Mouse (Mus musculus): ENCODE measurements around the gene Ntf5. TPM values are rescaled to one million over a fixed set of nuclear protein-coding genes. Genes with fewer than 3 reads are reported as not detected.
"Not testable (repeated sequence)": the region's sequence is repeated elsewhere in the genome, so short reads cannot be mapped to it uniquely, and the experiment has no call there.

Ntf5 gene
- not detected for total RNA-seq (2021)
- long read RNA-seq, experiment 1, partial matches to known transcripts = 0 of 1 reads
- long read RNA-seq, experiment 1, other reads (novel, unspliced or antisense) = 1 of 1 reads
- long read RNA-seq, experiment 2, partial matches to known transcripts = 0 of 1 reads
- long read RNA-seq, experiment 2, other reads (novel, unspliced or antisense) = 1 of 1 reads

GRCm38 (mm10) chr7:45413113-45413863 is at the start of gene Ntf5:
Gene Ntf5, plus strand, starts transcription at chr7:45413695.
- intact Hi-C loops (cut with DNase I) = no loop called here
- no peak for DNase-seq (ENCODE audit: low spot score in 2 of 2)

DNA sequence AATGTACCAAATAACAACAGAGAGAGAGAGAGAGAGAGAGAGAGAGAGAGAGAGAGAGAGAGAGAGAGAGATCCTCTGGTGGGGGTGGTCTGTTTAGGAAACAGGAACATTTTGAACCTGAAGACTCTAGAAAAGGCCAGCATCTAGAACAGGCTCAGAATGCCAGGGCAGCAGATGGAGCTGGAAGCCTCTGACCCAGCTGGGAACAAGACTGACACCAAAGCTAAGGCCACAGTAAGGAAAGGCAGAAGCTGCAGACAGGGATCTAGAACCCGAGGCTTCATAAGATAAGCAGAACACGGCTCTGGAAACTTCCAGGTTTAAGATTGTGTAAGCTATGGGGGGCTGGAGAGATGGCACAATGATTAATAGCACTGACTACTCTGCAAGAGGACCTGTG is 49.5 kb upstream of the Ntf5 start:
- no peak for DNase-seq (ENCODE audit: low spot score in 2 of 2)
- intact Hi-C loops (cut with DNase I) = no loop called here

GRCm38 (mm10) chr7:45365742-45366651 is 47.5 kb upstream of the Ntf5 start:
- no peak for DNase-seq (ENCODE audit: low spot score in 2 of 2)
- intact Hi-C loops (cut with DNase I) = loop anchor here (5.0 kb wide), 1 partner anchor 64 kb away; no protein-coding TSS in a partner anchor

GRCm38 (mm10) chr7:45366652-45367019 is 46.9 kb upstream of the Ntf5 start, which contains the start of gene Ppfia3:
Gene Ppfia3, minus strand, starts transcription at chr7:45367019.
- intact Hi-C loops (cut with DNase I) = loop anchor here (5.0 kb wide), 1 partner anchor 64 kb away; no protein-coding TSS in a partner anchor
- DNase-seq (ENCODE audit: low spot score in 2 of 2) = no peak

DNA sequence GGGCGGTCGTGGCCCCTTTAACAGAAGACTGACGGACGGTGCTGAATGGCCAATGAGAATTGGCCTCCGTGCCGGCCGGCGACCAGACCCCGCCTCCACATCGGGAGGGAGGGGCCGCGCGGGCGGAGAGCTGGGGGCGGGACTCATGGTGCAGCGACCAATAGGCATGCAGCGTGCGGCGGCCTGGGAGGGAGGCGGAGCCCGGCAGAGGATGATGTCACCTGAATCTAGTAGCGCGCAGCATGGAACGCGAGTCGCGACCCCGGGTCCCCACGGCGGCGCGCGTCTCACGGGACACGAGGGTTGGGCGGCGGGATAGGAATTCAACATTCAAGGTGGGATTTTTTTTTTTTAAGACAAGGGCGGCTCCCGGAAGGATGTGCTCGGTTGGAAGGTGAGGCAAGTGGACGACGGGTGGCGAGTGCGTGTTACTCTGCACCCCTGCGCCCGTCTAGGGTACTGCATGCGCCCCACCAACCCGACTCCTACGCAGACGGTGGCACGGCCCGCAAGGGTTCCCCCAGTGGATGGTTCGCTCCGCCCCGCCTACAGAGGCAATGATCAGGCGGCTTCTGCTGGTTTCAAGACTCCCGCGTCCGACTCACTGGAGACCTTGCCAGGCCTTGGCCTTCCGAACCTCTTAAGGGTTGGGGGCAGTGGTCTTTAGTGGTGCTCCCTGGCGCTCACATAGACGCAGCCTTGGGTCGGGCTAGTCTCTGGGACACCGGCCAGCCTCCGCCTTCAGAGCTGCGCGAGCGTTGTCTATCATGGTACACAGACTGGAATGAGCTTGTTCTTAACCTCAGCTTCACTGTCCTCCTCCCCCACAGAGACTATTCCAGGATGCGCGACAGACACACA is 46.2 kb upstream of the Ntf5 start:
- intact Hi-C loops (cut with DNase I) = loop anchor here (5.0 kb wide), 1 partner anchor 65 kb away; no protein-coding TSS in a partner anchor
- peak; percentile 98 to 99 for DNase-seq (ENCODE audit: low spot score in 2 of 2)

DNA sequence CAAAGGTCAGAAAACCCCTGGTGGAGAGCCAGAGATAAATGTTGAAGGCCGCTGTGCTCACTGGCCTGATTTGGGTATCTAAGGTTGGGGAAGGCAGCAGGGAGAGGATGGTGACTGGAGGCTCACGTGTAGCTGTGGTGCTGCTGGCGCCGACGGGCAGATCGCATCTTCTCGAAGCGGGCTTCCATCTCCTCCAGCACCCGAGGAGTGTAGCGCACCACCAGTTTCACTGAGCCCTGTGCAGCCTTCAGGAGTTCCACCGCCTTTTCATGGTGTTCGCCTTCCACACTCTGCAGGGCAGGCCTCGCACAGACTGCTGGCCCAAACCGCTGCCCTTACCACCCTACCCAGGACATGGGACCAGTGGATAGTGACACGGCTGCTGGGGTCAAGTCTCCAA is 45.3 kb upstream of the Ntf5 start:
- DNase-seq (ENCODE audit: low spot score in 2 of 2) = peak; percentile 36 to 49

DNA sequence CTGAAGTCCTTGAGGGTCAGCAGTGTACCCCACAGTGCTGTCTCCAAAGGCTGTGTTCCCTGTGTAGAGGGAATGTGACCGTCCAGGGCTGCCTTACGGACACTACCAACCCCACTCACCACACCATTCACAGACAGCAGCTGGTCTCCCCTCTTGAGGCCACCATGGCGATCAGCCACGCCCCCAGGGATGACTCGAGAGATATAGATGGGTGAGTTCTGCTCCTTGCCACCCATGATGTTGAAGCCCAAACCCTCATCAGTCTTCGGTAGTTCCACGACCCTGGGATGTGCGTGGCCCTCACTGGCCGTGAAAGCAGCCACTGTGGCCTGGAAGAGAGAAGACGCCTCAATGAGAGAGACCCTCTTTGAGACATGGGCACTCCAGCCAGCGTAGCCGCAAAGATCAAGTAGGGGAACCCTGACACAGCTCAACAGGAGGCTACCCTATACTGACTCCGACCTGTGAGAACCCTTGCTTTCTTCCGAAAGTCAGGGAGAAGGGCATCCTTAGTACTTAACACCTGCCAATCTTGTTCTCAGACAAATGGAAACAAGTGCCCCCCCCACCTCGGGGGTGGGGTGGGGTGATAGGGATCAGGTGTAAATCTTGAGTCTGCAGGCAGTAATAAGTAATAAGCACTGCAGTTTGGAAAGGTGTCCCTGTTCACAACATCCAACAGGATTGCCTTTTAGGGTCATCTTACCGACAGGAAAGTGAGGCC is 44.3 kb upstream of the Ntf5 start:
- no peak for DNase-seq (ENCODE audit: low spot score in 2 of 2)
- intact Hi-C loops (cut with DNase I) = loop anchor here (5.0 kb wide), 1 partner anchor 67 kb away; no protein-coding TSS in a partner anchor

More for the DNA sequence above, 45.3 kb upstream of the Ntf5 start:
- intact Hi-C loops (cut with DNase I) = loop anchor here (5.0 kb wide), 1 partner anchor 66 kb away; no protein-coding TSS in a partner anchor

- intact Hi-C loops (cut with DNase I) = loop anchor here (5.0 kb wide), 1 partner anchor 68 kb away; no protein-coding TSS in a partner anchor
- no peak for DNase-seq (ENCODE audit: low spot score in 2 of 2)
These were observed 43.5 kb upstream of the Ntf5 start for GRCm38 (mm10) chr7:45369836-45370474.

- peak; percentile 93 for DNase-seq (ENCODE audit: low spot score in 2 of 2)
- intact Hi-C loops (cut with DNase I) = no loop called here
These were observed 42.8 kb upstream of the Ntf5 start, which contains the start of gene Lin7b for GRCm38 (mm10) chr7:45370475-45371311. Gene Lin7b, minus strand, starts transcription at chr7:45370583.

DNA sequence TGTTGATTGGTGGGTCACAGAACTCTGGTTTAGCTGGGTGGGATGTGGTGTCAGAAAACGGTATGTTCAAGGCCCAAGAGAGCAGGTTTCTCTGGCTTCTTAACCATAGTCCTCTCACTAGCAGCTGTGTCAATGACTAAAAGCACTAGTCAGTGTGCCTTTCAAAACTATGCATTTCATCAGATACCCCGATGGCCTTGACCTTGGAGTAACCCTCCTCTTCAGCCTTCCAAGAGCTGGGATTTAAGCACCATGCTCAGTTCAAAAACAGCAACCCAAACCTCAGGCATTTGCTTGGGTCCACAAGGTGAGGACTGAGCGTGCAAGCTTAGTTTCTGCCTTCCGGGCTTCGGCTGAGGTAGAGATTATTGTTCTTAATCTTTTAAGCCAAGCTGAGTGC is 41.1 kb upstream of the Ntf5 start:
- no peak for DNase-seq (ENCODE audit: low spot score in 2 of 2)
- intact Hi-C loops (cut with DNase I) = no loop called here

- DNase-seq (ENCODE audit: low spot score in 2 of 2) = no peak
- intact Hi-C loops (cut with DNase I) = no loop called here
These were observed 38.9 kb upstream of the Ntf5 start for GRCm38 (mm10) chr7:45374620-45375019.

DNA sequence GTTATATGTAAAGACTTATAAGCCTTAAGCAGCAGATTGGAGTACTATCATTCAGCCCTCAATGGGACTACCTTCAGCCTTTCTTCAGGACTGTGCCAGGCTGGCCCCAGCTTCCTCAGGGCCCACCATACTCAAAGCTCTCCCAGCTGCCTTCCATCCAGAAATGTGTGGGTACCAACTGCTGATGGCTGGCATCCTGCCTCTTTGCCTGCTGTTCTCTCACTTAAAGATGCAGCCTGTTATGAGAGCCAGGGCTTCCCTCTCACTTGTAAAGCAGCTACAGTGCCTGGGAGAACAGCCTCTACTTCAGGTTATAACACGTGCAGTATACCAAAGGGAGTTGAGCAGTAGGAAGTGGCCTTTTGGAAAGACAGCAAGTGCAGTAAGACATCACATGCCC is 37.4 kb upstream of the Ntf5 start:
- intact Hi-C loops (cut with DNase I) = no loop called here
- DNase-seq (ENCODE audit: low spot score in 2 of 2) = peak in 1 of 2 experiments; percentile 76

- DNase-seq (ENCODE audit: low spot score in 2 of 2) = no peak
These were observed 27.4 kb upstream of the Ntf5 start for GRCm38 (mm10) chr7:45386077-45386476.

DNA sequence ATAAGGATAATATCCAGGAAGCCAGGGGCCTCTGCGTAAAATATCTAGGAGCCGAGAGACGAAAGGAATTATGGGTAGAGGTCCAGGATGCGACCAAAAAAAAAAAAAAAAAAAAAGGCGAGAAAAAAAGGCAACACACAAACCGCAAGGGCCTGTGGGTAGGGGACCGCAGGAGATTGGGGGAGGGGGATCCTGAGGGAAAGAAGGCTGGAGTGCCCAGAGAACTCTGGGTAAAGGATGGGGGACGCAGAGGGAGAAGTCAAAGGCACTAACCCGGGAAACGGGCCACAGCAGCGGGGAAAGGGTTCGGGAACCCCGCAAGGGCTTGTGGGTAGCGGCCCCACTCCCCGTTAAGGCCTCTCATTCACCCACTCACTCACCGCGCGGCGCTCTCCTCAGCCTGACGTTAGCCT is 18.4 kb upstream of the Ntf5 start:
- DNase-seq (ENCODE audit: low spot score in 2 of 2) = peak in 1 of 2 experiments; percentile 76
- intact Hi-C loops (cut with DNase I) = no loop called here

More at GRCm38 (mm10) chr7:45386077-45386476, 27.4 kb upstream of the Ntf5 start:
- intact Hi-C loops (cut with DNase I) = no loop called here

GRCm38 (mm10) chr7:45395578-45396336 is 17.7 kb upstream of the Ntf5 start, which contains the start of gene Snrnp70:
Gene Snrnp70, minus strand, starts transcription at chr7:45395742.
- DNase-seq (ENCODE audit: low spot score in 2 of 2) = peak; percentile 100
- intact Hi-C loops (cut with DNase I) = no loop called here

DNA sequence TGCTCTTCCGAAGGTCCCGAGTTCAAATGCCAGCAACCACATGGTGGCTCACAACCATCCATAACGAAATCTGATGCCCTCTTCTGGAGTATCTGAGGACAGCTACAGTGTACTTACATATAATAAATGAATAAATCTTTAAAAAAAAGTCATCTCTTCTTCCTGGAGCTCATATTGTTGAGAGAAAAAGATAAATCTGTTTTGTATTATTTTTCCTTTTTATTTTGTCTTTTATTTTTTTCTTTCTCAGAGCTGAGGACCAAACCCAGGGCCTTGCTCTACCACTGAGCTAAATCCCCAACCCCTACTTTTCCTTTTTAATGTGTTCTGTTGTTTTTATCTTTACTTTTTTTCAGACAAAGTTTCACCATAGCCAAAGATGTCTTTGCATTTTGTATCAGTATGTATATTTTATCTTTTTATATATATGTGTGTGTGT is 17.1 kb upstream of the Ntf5 start:
- intact Hi-C loops (cut with DNase I); DNase-seq (ENCODE audit: low spot score in 2 of 2): not testable (repeated sequence)
